Mouse (Mus musculus): ENCODE data around the gene Vstm2b.

DNA sequence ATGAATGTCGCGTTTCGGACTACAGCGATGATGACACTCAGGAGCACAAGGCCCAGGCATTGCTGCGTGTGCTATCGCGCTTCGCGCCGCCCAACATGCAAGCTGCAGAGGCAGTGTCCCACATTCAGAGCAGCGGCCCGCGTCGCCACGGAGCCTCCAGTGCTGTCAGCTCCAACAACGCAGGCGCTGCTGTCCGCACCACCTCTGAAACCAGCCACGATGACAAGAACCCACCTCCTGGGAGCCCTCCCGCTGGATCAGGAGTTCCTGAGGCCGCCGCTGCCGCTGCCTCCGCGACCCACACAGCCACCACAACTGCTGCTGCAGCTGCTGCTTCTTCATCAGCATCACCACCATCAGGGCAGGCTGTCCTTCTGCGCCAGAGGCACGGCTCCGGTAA is 4.4 kb downstream of the Vstm2b start:
- TF ChIP-seq CTCF (IDR thresholded peaks at IDR 0.05; ENCODE audit: insufficient read depth, low read length) (no peak), POLR2A (IDR thresholded peaks at IDR 0.05; ENCODE audit: borderline replicate concordance, extremely low read depth, low read depth, low read length) (no peak)
